Mouse (Mus musculus) spleen, adult 12 weeks (tissue): ENCODE data around the gene Zfp595.
A peak's percentile ranks its signal among the peaks of the same experiment; 100 is the strongest.
"Not testable (repeated sequence)": the region's sequence is repeated elsewhere in the genome, so short reads cannot be mapped to it uniquely, and the experiment has no call there.

Source experiments
- DNase-seq: peaks from one replicate; pipeline ENCODE4 v3.0.0; 2022; ENCODE audit warnings: low spot score

Gene Zfp595

GRCm38 (mm10) chr13:67332019-67332724 lies at the start of gene Zfp595:
TSS of gene Zfp595 (minus strand) at chr13:67332570.
- DNase-seq = peak; percentile 71

GRCm38 (mm10) chr13:67376255-67376654 lies 43.9 kb upstream of the Zfp595 start:
- DNase-seq = not testable (repeated sequence)

GRCm38 (mm10) chr13:67375050-67375911 lies 42.9 kb upstream of the Zfp595 start, which contains the start of the genes Gm28041 and Zfp456:
TSS of gene Gm28041 (minus strand) at chr13:67375733.
TSS of gene Zfp456 (minus strand) at chr13:67375810.
- peak; percentile 65 for DNase-seq

- DNase-seq = peak; percentile 81
Measured at GRCm38 (mm10) chr13:67360131-67360744, 27.9 kb upstream of the Zfp595 start, which contains the start of the genes Gm28044 and Zfp953. TSS of gene Gm28044 (minus strand) at chr13:67360536. TSS of gene Zfp953 (minus strand) at chr13:67360605.

- DNase-seq = no peak
Measured at GRCm38 (mm10) chr13:67351854-67352253, 19.5 kb upstream of the Zfp595 start.

- no peak for DNase-seq
Measured at GRCm38 (mm10) chr13:67343422-67343821, 11.1 kb upstream of the Zfp595 start.

GRCm38 (mm10) chr13:67332877-67333276 lies 507 bp upstream of the Zfp595 start:
- peak; percentile 1 for DNase-seq

- DNase-seq = no peak
Measured at GRCm38 (mm10) chr13:67306718-67307117, 25.7 kb downstream of the Zfp595 start.

GRCm38 (mm10) chr13:67305822-67306672 lies 26.3 kb downstream of the Zfp595 start, which contains the start of gene Zfp457:
TSS of gene Zfp457 (minus strand) at chr13:67306485.
- DNase-seq = peak; percentile 75

GRCm38 (mm10) chr13:67278314-67278713 lies 54.1 kb downstream of the Zfp595 start, which contains the start of gene Zfp458:
TSS of gene Zfp458 (minus strand) at chr13:67278466.
- DNase-seq = no peak

- DNase-seq = not testable (repeated sequence)
Measured at GRCm38 (mm10) chr13:67269383-67270065, 62.8 kb downstream of the Zfp595 start.

- peak; percentile 52 for DNase-seq
Measured at GRCm38 (mm10) chr13:67268568-67269369, 63.6 kb downstream of the Zfp595 start.
